Mouse (Mus musculus) c-Kit-positive CD71-positive TER-119-positive erythroid progenitor cells, embryonic 14.5 days (primary cell): ENCODE results near the gene Ap1ar.

ENCODE experiments used
- DNase-seq: peaks from one replicate; pipeline ENCODE4 v3.0.0-alpha.2; 2013; ENCODE audit warnings: low spot score

Gene Ap1ar

GRCm38 (mm10) chr3:127837972-127838644 lies 785 bp upstream of the Ap1ar start:
- no peak for DNase-seq

DNA sequence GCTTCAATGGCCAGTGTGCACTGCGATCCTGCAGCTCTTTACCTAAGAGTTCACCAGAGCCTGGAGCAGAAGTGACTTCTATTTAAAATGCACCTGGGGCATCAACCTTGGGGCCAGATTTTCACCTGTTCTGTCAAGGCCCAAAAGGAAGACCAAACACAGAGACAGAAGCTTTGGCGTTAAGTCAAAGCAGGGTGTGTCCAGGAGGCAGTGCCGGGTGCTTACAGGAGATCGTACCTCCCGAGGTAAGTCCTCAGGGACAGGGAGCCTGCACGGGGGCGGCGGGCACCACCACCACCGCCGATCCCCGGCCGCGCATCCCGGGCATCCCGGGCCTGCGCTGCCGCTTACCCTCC lies 547 bp downstream of the Ap1ar start:
- DNase-seq: no peak

DNA sequence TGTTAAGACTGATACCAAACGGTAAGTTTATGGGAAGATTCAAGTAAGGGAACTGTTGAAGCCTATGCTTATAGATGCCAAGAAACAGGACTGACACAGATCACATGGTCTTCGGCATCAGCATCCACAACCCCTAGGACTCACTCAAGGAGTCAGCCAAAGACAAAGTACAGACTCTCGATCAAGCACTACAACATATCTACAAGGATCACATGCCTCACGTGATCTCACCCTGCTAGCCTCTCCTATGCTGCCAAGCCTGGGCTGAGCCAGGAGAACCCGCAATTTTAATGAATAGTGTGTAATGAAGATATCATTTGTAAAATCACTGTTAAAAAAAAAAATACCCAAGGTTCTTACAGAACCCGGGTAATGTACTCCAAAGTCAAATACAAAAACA lies 1.7 kb downstream of the Ap1ar start:
- no peak for DNase-seq

GRCm38 (mm10) chr3:127834040-127834439 lies 3.3 kb downstream of the Ap1ar start:
- no peak for DNase-seq

DNA sequence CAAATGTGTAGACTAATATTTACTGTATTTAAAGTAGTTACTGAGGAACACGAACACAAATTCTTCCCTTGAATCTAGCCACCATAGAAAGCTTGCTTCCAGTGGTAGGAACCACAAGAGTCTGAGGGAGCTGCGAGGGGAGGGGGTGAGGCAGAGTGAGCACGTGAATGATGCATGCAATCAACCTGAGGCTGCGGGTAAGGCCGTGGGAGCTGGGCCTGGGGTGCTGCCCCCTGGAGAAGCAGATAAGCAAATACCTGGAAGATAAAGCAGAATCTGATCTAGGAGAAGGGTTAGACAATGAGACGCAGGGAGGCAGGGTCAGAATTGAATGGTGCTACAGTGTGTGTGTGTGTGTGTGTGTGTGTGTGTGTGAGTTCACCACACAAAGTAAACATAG lies 6.2 kb downstream of the Ap1ar start:
- DNase-seq: no peak

DNA sequence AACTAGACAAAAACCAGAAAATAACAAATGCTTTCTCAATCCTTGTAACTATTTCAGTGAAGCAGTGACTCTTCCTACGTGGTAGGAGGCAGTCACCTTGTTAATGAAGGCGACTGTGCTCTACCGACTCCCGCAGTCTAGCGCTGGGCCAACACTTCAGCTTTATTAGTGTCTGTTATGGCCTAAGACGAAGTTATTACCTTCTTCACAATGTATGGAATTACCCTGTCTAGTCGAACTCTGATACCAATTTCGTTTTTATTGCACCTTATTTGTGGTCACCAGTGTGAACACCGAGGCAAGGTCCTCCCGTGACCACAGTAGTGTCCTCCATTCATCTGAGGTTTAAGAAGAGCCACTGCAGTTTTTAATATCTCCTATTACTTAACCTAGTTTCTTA lies 7.1 kb downstream of the Ap1ar start:
- no peak for DNase-seq

- DNase-seq: no peak
Observed at GRCm38 (mm10) chr3:127827123-127827522, 10.2 kb downstream of the Ap1ar start.

GRCm38 (mm10) chr3:127826503-127826902 lies 10.8 kb downstream of the Ap1ar start:
- DNase-seq: no peak

- DNase-seq: no peak
Observed at GRCm38 (mm10) chr3:127823886-127824863, 13.1 kb downstream of the Ap1ar start.

DNA sequence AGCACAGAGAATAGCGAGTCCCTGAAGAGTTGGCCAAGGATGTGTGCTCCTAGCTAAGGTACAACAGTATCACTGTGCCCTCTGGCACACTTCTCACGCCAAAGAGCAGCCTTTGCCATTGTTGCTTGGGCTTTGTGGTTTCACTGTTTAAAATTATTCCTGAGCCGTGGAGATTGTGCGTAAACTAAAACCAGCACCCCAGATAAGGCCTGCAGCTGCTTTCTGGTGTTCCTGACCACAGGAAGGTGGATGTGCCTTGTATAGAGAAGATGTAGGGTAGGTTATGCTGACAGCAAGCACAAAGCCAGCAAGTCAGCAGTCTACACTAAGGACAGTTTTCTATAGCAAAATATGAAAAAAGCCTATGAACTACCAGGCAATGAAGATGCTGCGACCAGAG lies 16.1 kb downstream of the Ap1ar start:
- DNase-seq: no peak

GRCm38 (mm10) chr3:127820400-127820799 lies 16.9 kb downstream of the Ap1ar start:
- DNase-seq: no peak

- DNase-seq: no peak
Observed at GRCm38 (mm10) chr3:127818694-127819663, 18.3 kb downstream of the Ap1ar start.

GRCm38 (mm10) chr3:127817120-127817683 lies 20.1 kb downstream of the Ap1ar start:
- no peak for DNase-seq

DNA sequence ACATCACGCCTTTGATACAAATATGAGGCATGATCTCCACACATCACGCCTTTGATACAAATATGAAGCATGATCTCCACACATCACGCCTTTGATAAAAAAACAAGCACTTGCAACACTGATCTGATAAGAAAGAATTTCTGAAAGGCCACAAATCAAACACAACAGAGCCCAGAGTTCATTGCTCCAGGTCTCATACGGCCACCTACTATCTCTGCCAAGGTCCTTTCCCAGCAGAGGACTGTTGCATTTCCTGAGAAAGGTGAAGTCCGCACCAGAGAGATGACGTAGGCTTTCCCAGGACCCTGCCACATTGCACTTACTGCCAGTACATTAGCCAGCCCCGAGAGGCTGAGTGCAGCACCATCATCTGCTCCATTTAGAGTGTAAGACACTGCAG lies 28.2 kb downstream of the Ap1ar start:
- no peak for DNase-seq

- DNase-seq: no peak
Observed at GRCm38 (mm10) chr3:127807846-127808245, 29.5 kb downstream of the Ap1ar start.

GRCm38 (mm10) chr3:127805991-127806390 lies 31.3 kb downstream of the Ap1ar start:
- no peak for DNase-seq

- DNase-seq: no peak
Observed at GRCm38 (mm10) chr3:127805071-127805470, 32.3 kb downstream of the Ap1ar start.

- no peak for DNase-seq
Observed at GRCm38 (mm10) chr3:127804439-127804838, 32.9 kb downstream of the Ap1ar start.

GRCm38 (mm10) chr3:127802814-127803213 lies 34.5 kb downstream of the Ap1ar start:
- DNase-seq: no peak

DNA sequence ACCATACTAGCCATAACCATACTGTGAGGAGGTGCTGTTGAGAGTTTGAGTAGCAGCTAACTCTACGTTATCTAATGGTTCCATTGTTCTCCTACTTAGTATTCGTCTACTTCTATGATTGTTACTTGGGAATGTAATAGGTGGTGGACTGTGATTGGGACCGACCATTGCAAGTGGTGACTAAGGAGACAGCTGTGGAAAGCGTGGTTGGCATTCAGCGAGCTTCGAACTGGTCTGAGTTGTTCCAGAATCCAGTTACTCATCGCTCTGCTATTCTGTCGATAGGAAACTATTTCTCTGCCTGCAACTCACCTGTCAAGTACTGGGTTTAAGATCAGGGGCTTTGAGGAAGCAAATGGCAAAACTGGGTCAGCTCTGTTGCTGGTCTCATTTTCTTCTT lies 36.2 kb downstream of the Ap1ar start:
- no peak for DNase-seq

DNA sequence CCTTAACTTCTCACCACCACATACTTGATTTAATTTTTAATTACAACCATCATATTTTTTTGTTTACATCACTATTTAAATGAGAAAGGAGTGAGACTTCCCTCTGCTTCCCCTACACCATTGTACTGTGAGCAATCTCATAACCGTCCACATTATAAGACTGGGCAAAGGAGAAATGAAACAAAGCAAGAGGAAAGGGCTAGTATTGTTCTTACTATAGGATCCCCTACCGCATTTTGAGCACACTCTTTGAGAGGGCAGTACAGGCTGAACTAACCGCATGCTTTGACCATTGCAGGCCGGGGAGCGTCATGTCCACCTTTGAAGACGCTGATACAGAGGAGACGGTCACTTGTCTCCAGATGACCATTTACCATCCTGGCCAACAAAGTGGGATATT lies 41.1 kb downstream of the Ap1ar start:
- no peak for DNase-seq

DNA sequence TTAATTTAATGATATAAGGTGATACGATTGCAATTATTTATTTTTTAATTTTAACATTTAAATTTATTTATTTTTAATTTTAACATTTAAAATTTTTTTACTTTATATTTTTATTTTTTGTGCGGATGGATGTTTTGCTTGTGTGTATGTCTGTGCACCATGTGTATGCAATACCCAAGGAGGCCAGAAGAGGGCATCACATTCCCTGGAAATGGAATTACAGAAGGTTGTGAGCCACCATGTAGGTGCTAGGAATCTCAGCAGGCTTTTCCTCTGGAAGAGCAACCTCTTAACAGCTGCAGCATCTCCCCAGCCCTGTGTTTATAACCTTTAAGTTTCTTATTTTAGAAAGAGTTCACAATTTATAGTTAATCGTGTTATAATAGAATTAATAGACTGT lies 41.6 kb downstream of the Ap1ar start:
- DNase-seq: no peak
